Mouse (Mus musculus): ENCODE data around the gene Zic4.

GRCm38 (mm10) chr9:91394211-91394646 is 32.0 kb downstream of the Zic4 start:
- TF ChIP-seq POLR2A (IDR thresholded peaks at IDR 0.05; ENCODE audit: control insufficient read depth, extremely low read depth, insufficient read depth, low read length, poor library complexity) (no peak), CTCF (IDR thresholded peaks at IDR 0.05; ENCODE audit: borderline replicate concordance, control insufficient read depth, extremely low read depth, insufficient read depth, low read length, poor library complexity) (no peak)
